Mouse (Mus musculus) left cerebral cortex, postnatal 14 days (tissue): ENCODE data around the gene Omg. TPM values are rescaled to one million over a fixed set of nuclear protein-coding genes. Genes with fewer than 3 reads are reported as not detected.

Experiments used
- DNase-seq, 2 experiments: peaks; one replicate each; pipeline ENCODE4 v3.0.0; 2021 to 2022; ENCODE audit warnings: low spot score in 2 of 2, mixed read lengths in 1 of 2
- intact Hi-C: fragments of 180-260 bp; cut with DNase I; formaldehyde crosslinking; loops from one replicate; pipeline ENCODE4 v1.15.1; 2025
- total RNA-seq, 2 experiments: library from RNA; stranded (reverse); gene quantifications; 2 replicates each; pipeline ENCODE4 v1.2.3; 2021

Gene Omg
- total RNA-seq, 2 experiments from 2014 or later: 105 to 116 TPM

DNA sequence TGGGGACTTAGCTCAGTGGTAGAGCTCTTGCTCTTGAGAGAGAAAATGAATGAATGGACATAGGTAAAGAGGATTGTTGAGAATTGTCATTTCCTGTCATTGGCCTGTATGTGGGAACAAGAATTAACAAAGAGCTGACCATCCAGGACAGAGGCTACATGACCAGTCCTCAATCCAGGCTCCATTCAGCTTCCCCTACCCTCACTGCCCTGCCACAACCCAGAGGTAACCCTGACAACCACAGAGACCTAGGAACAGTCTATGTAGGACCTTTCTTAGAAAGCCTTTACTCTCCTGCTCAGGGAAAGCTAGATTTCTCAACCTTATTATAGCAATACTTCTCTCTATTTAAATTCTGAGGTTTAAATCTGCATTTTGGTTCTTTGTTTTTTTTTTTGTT, 16.9 kb upstream of the Omg start:
- intact Hi-C loops: no loop called here
- no peak for DNase-seq

DNA sequence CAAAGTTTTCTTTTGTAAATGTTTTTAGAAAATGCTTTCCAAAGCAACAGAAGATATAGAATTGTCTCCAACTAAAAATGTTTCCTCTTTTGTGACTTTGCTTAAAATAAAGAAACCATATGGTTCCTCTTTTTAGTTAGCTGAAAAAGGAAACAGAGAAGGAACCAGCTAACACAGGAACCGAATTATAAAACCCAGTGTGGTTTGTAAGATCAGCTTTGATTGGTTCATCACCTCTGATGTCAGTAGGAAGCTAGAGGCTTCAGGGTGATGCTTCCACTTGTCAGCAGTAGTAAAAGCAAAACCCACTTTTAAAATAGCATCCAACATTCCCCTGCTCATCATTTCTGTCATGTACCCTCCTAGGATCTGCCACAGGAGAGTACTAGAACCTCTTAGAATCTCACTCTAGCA, 16.0 kb upstream of the Omg start:
- peak; percentile 54 to 89 for DNase-seq

DNA sequence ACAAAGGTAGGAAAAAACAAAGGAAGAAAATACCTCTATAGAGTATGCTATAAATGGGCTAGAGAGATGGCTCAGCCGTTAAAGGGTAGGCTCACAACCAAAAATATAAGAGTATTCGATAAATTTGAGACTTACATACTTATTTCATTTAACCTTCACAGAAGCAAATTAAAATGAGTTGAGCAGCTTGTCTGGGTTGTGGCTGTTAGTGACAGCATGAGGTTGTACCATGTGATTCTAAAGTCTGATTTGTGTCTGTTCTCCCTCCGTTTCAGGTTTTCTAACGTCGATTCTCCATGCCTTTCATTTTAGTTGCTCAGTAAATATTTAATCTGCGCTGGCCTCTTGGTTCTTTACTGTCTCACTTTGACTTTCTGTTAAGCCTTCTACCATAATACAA, 15.4 kb upstream of the Omg start:
- intact Hi-C loops: no loop called here
- no peak for DNase-seq

More for the DNA sequence above, 16.0 kb upstream of the Omg start:
- intact Hi-C loops: no loop called here

DNA sequence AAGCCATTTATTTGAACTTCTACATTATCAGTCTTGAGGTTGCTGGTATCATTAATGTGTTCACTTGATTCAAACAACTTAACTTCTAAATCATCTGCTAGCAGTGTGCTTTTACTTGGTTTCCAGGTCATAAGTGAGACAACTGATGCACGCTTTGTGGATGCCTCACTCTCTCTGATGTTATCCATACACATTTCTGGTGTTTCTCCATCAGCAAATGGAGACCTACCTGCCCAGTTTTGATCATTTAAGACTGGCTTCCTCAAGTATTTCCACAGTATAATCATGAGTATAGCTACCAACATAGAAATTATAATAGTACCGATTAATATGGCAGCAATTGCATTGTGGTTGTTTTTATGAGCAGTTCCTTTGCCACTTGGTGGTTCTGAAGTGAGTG, 11.9 kb upstream of the Omg start:
- intact Hi-C loops: no loop called here
- DNase-seq: no peak

DNA sequence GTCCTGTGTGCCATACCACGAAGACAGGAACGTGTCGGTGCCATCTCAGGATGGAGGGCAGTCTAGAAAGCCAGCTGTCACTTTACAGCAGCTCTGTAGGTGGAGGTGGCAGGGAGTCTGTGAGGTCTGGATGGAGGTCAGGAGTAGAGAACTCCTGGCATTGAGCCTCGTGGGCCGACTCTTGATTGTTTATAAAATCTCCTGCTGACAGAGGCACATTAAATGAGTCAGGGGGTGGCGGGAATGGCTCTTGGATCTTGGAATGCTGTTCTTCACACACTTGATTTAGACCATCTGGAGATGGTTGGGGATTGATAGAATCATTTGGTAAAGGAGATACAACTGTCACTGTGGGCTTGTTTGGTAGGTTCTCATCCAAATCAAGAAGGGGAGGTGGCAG, 11.4 kb upstream of the Omg start:
- intact Hi-C loops: no loop called here
- no peak for DNase-seq

DNA sequence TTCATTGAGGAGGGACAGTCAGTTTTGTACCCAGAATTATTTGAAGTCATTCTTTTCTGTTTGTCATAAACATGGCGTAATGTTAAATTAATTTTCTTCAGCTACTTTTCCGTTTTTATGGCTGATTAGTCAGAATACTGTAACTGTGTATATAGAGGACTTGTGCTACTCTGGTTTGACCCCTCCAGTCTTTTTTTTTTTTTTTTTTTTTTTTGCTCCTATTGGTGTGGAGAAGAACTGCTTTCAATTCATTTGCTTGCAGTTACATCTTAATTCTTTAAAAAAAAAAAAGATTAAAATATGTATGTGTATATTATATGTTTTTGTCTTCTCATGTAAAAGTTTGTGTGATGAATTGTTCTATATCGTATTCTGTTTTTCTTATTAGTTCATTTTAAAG, 8.1 kb upstream of the Omg start:
- intact Hi-C loops: no loop called here
- no peak for DNase-seq

DNA sequence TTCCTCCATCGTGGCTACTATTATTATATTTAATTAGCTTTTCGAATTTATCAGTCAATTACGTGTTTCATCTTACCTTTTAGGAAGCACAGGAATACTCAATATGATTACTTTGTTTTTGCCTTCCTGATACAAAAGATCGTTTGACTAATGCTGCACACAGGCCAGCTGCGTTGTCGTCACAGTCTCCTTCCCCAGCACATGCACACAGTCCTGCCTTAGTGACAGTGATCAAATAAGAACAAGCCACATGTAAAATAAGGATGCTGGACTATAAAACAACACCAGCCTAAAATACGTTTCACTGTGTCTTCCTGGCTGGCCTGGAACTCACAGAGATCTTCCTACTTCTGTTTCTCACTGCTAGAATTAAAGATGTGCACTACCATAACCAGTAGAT, 622 bp upstream of the Omg start:
- DNase-seq: peak in 1 of 2 experiments; percentile 42
- intact Hi-C loops: no loop called here

GRCm38 (mm10) chr11:79502917-79503316, 967 bp downstream of the Omg start:
- intact Hi-C loops: no loop called here
- peak in 1 of 2 experiments; percentile 19 for DNase-seq

- no peak for DNase-seq
- intact Hi-C loops: no loop called here
These were observed 8.7 kb downstream of the Omg start for GRCm38 (mm10) chr11:79494976-79495800.

DNA sequence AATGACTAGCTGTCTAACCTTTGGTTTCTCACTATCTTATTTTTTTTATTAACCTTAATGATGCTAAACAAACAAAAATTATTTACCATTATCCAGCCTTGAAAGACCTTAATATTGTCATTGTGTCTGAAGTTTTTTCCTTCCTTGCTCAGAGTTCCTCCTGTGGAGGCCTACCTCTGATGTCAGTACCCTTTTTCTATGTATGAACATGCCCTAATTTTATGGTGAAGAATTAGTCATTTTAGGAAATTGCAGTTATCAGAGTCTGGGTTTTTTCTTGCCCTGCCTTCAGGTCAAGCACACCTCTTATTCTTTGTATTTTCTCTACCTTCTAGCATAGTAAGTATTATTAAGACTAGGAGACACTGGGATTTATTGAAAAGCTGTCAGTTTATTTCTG, 19.2 kb downstream of the Omg start:
- no peak for DNase-seq
- intact Hi-C loops: no loop called here

GRCm38 (mm10) chr11:79483876-79484528, 19.9 kb downstream of the Omg start:
- intact Hi-C loops: no loop called here
- DNase-seq: no peak

DNA sequence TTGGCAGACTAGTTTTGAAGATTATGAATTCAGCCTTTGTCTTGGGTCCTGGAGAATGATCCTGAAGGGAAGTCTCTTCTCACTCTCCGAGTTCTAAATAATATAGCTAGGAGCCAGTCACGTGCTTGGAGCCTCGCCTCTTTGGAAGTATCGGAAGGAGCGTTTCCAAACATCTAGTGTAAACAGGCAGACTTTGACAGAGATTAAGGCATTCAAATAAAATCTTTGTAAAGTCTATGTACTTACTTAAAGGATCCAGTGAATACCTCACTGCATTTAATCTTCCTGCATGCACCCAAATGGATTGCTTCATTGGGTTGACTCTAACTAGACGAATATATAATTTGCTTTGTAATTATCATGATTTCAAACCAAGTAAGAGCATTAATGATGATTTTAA, 20.5 kb downstream of the Omg start:
- intact Hi-C loops: no loop called here
- no peak for DNase-seq

- intact Hi-C loops: no loop called here
These were observed 35.8 kb downstream of the Omg start for GRCm38 (mm10) chr11:79468097-79468496.

GRCm38 (mm10) chr11:79460756-79461450, 43.0 kb downstream of the Omg start:
- DNase-seq: no peak
- intact Hi-C loops: no loop called here

More at GRCm38 (mm10) chr11:79468097-79468496, 35.8 kb downstream of the Omg start:
- DNase-seq: no peak

GRCm38 (mm10) chr11:79459846-79460245, 44.0 kb downstream of the Omg start:
- peak in 1 of 2 experiments; percentile 55 for DNase-seq
- intact Hi-C loops: no loop called here

- intact Hi-C loops: no loop called here
- DNase-seq: no peak
These were observed 46.0 kb downstream of the Omg start for GRCm38 (mm10) chr11:79457928-79458327.

DNA sequence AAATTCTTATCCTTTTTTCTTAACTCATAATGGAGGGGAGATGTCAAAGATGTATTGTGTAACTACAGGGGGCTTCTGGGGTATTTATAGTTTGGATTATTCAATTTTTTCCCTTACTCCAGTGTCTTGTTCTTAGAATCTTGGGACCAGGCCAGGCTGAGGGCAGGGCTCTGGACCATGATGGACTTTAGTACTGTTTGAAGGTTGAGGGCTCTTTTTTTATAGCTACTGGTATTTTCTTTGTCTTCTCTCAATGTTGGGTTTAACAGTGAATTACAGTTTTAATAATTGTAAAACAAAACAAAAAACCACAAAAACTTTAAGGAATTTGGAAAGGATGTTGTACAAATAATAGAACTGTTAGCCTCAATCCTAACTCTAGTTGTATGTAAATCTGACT, 50.9 kb downstream of the Omg start:
- DNase-seq: no peak
- intact Hi-C loops: no loop called here
